Mouse (Mus musculus): ENCODE data around the gene Gm21985.
A peak's percentile ranks its signal among the peaks of the same experiment; 100 is the strongest.
"Not testable (repeated sequence)": the region's sequence is repeated elsewhere in the genome, so short reads cannot be mapped to it uniquely, and the experiment has no call there.

Gm21985 gene

DNA sequence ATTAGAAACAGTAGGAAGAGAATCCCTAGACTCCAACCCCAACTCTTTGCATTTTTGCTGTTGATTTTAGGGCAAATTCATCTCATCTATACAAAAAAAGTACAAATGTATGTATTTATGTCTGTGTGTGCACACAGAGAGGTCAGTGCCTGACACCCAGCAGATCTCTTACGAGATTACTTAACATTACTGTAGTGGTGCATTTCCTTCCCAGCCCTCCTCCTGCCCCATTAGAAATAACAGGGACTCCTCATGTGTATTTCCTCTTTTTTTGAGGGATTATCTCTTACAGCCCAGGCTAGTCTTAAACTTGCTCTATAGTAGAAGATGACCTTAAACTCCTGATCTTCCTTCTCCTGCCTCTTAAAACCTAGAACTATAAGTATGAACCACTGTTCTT, 126.6 kb downstream of the Gm21985 start:
- DNase-seq (ENCODE audit: low spot score) = no peak

DNA sequence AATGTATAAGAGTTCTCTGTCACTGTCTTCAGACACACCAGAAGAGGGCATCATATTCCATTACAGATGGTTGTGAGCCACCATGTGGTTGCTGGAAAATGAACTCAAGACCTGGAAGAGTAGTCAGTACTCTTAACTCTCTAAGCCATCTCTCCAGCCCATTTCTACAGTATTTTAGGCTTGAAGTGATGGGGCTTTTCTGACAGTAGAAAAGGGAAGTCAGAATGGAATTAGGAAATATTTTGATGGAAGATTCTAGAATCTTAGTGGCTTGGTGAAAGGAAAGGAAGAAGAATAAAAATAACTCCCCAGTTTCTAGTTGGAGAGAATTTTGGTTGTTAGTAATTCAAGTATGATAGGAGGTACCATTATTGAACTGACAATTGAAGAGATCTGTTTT, 127.8 kb downstream of the Gm21985 start:
- DNase-seq (ENCODE audit: low spot score) = no peak

DNA sequence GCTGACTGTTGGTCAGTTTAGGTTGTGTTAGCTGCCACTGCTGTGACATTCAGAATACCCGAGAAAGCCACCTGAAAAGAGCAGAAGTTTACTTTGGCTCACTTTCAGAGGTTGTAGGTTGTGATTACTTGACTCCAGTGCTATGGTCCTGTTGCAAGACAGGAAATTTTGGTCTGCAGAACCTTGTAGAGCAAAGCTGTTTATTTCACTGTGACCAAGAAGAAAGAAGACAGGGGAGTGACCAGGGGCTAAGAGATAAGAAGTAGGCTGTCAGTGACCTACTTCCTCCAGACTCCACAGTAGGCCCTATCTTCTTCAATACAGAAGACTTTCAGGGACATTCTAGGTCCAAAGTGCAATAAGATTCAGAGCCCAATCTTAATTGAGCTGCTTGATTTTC, 130.5 kb downstream of the Gm21985 start:
- peak; percentile 47 for DNase-seq (ENCODE audit: low spot score)

DNA sequence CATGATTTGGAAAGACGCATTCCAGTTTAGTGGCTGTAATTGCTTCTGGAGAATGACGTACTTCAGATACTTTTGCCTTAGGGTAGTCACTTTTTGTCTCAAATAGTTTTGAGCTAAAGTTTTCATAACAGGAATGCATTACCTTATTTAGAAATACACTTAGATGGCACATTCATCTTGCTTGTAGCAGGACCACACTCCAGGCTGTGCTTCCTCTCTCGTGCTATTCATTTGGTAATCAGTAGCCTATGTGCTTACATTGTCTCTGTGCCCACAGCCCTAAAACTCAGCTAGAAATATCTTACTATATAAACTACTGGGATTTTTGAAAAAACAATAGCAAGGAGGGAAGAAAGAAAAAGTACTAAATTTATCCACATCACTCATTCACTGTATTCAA, 140.9 kb downstream of the Gm21985 start:
- DNase-seq (ENCODE audit: low spot score) = no peak

DNA sequence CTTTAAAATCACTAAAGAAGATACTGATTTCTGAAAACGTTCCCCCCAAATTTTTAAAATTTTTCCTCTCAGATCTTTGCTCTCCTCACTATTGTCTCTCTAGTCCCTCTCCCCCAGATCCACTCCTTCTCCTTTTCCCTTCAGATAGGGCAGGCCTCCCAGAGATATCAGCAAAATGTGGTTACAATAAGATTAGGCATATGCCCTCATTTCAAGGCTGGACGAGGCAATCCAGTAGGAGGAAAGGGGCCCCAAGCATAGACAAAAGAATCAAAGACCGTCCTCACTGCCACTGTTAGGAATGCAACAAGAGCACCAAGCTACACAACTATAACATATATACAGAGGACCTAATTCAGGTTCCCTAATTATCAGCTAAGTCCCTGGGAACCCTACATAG, 159.2 kb downstream of the Gm21985 start:
- DNase-seq (ENCODE audit: low spot score) = no peak

DNA sequence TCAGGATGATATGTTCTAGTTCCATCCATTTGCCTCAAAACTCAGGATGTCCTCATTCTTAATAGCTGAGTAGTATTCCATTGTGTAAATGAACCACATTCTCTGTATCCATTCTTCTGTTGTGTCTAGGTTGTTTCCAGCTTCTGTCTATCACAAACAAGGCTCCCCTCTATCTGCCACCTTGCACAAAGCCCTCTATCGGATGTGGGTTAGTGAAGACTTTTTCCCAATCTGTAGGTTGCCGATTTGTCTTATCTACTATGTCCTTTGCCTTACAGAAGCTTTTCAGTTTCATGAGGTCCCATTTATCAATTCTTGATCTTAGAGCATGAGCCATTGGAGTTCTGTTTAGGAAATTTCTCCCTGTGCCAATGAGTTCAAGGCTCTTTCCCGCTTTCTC, 162.4 kb downstream of the Gm21985 start:
- DNase-seq (ENCODE audit: low spot score) = not testable (repeated sequence)

DNA sequence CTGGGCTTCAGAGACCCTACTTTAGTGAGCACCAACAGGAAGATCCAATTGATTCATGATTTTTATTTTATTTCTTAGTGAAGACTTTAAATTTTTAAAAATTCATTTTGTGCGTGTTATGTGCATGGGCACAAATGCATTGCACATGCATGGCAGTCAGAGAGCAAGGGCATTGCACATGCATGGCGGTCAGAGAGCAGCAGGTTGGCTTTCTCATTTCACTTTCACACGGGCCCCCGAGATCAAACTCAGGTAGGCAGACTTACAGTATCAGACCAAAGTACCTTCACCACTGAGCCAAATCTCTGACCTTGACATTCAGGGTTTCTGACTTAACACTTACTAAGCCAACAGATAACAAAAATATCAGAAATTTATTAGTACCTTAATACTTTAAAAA, 163.6 kb downstream of the Gm21985 start:
- DNase-seq (ENCODE audit: low spot score) = no peak

DNA sequence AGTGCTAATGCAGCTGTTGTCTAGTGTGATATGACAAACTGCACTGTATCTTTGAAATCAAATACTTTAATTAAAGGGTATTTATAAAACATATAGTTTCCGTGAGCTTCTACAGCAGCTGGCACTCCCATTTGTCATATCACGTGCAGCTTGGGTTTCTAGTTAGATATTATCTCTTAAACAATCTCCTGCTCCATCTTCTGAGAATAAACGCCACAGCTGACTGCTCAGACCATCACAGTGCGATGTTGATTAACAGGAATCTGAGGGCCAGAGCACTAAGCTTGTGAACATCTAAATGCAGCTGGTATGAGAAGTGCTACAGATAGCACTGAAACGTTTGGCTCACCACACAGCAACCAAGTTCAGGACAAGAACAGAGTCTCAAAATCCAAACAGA, 164.3 kb downstream of the Gm21985 start:
- DNase-seq (ENCODE audit: low spot score) = no peak

DNA sequence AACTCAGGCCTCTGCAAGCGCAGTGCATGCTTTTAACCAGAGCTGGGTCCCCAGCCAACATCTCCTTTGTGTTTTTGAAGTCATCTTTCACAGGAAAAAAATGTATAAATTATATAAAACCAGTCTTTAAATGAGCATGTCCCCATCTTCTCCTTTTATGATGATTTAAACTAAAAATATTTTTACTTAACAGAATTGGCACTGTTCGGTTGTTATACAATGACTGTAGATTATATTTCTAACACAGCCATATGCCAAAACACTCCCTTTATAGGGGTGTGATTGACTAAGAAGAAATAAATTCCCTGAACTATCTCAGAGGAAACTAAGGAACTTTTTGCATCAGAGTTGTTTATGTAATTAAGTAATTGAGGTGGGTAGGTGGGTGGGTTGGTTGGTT, 166.4 kb downstream of the Gm21985 start:
- DNase-seq (ENCODE audit: low spot score) = no peak

DNA sequence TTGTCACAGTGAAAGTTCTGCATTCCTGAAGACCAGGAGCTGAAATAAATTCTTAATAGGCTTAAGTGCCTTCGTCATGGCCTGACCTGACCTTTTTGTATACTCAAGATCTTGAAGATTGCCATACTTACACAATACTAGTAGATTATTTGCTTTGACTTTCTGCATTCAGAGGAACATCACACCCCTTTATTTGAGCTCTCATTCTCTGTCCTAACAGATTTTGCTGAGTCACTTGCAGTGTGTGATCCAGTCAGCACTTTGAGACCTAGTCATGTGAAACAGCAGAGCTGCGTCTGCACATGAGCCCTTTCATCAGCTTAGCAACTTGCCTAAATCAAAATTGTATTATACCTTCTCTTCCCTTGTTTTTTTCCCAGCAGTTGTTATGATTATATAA, 167.2 kb downstream of the Gm21985 start:
- peak; percentile 50 for DNase-seq (ENCODE audit: low spot score)

DNA sequence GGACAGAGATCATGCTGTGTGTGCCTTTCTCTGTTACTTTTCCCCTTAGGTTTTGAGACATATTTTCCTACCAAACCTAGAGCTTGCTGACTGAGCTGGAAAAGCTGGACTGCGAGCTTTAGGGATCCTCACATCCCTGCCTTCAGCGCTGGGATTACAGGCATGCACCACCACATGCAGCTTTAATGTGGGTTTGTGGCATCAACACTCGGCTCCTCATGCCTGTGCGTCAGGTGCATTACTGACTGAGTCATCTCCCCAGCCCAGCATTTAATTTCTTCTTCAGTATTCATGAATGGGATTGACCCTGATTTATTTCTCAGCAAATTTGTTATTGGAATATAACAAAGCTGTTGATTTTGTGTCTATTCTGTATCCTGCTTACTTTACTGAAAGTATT, 170.2 kb downstream of the Gm21985 start:
- no peak for DNase-seq (ENCODE audit: low spot score)

DNA sequence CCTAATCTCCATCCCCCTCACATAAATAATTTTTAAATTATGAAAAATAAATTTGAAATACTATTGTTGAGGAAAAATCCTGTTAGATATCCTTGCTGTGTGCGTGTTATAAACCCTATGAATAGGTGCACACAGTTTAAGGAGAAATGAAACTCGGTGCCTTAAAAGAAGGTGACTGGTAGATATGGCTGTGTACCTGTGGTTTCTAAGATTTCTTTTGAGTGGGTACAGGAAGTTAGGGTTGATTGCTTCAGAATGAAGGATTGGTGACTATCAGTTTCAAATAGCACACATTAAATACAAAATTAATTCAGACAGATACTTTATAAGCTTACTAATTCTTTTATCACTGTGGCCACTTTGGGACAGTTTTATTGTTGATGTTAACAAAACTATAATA, 171.5 kb downstream of the Gm21985 start:
- no peak for DNase-seq (ENCODE audit: low spot score)

DNA sequence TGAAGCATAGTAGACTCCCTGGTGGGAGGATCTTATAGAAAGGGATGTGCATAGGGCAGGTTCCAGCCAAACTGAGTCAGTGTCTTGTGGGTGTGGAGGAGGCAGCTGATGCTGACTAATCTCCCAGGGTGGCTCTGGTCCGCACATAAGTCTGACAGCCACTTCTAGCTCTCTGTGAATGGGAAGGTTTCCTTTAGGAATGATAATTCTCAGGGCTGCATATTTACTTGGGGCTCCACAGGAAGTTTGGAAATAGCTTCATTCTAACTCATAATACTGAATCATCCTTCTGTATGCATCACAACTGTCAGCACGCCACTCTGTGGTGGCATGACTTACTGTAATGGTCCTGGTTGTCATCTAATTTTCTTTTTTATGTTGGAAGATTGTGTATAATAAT, 177.4 kb downstream of the Gm21985 start:
- DNase-seq (ENCODE audit: low spot score) = no peak

DNA sequence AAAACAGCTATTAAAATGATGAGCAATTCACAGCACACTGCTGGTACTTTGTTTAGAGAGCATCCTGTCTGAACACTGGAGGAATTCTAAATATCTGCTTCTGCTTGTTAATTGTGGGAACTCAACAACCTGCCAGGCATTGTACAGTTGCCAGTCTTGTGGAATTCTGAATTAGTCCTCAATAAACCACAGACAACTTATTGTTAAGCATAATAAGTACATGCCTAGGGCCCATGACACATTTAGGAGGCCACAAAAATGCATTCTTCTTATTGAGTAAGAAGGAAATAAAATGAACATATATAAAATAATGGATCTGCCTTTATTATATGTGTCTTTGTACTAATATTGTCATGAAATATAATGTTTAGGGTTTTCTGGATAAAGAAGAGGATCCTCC, 179.4 kb downstream of the Gm21985 start:
- DNase-seq (ENCODE audit: low spot score) = no peak

DNA sequence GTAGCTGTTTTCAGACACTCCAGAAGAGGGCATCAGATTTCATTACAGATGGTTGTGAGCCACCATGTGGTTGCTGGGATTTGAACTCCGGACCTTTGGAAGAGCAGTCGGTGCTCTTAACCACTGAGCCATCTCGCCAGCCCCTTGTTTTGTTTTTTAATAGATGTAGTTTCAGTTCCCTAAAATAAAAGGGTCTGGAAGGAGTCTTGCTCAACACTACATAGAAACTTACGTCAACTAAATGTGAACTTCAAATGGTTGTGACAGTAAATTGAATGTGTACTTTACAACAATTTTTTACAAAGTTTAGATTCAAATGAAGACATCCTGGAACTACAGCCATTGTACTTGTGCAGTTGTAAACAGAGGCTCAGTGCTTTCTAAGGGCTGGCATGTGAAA, 181.9 kb downstream of the Gm21985 start:
- DNase-seq (ENCODE audit: low spot score) = peak; percentile 3

DNA sequence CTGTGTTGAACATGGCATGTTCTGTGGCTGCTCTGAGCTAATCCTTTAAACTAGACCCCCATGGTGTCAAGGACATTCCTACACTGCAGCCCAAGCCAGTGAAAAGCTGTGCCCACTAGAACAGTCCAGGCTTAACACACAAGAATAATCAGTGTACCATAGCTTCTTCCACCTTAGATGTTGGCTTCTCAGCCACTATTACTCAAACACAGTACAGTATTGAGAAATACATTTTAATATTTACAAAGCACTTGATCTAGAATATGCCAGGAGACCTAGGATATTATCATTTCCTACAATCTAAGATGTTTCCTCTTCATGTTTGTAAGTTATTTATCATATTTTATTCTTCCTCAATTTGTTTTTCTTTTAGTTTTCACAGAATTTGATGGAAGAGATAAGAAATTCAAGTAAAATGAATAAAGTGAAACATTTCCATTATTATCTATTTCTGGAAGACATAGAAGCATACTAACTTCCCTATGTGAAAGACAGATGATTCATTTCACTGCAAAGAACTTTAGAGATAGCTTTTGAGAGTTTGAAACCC, 182.5 kb downstream of the Gm21985 start:
- no peak for DNase-seq (ENCODE audit: low spot score)

DNA sequence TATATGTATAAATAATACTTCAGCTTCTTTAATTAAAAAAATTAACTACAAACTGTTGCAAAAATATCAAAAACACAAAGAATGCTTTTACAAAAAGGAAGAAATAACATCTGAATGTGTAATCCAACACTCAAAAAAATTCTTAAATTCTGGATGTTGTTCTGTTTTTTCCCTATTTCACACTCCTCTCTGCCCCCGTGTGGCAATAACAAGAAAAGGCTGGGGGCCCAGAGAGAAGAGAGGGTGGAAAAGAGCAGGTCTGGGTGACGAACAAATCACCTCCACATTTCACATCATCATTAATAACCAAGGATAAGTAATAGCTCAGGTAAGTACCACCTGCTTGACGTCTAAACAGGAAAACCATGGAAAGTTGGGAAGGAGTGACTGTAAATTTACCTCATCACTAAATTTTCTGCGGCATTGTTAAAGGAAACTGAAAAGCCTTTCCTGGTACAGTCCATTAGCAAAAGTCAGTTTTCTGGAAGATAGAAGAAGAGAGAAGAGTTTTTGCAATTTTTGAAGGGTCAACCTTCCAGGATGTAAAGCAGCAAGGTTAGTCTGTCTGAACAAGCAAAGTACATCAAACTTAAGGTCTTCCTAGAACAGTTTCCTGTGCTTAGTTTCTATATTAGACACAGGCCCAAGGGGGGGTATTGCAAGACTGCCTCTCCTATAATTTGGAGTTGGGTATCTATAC, 183.6 kb downstream of the Gm21985 start:
- peak; percentile 37 for DNase-seq (ENCODE audit: low spot score)

DNA sequence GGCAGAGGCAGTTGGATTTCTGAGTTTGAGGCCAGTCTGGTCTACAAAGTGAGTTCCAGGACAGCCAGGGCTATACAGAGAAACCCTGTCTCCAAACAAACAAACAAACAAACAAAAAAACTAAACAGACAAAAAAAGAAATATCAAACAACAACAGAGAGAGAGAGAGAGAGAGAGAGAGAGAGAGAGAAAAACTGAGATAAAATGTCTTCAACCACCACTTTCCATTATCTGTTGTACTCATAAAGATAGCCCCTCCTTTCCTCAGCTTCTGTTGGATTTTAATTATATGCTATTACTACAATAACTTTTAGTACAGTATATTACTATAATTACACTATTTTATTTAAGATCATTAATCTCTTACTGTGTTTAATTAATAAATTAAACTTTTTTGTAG, 186.4 kb downstream of the Gm21985 start:
- not testable (repeated sequence) for DNase-seq (ENCODE audit: low spot score)

DNA sequence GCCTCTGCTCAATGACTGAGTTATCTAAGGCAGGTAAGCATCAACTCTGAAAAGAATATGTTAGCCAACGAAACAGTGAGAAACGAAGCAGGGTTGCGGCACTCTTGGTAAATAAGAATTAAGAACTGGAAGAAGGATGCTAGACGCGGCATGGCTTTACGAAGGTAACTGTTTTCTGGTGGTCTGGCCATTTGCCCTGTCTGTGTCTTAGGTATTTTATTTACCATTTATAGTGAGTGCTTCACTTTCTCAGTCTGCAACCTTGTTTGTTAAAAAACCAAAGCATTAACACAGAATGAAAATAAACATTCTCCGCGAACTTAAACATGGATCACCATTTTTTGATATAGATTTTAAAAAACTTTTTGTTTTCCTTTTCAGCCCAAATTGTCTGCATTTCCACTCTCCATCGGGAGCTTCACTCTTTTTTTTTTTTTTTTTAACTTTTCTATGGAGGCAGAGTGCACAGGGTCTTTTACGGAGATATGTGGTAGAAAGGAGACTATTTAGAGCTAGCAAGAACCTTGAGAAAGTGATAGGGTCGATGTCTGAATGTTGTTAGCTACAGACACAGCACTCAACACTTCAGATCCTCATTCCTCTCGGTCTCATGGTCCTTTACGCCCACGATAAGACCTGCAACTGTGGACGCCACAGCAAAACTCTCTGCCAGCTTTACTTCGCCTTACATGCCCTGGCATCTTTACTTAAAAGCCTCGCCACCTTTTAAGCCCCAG, 188.2 kb downstream of the Gm21985 start:
- no peak for DNase-seq (ENCODE audit: low spot score)

DNA sequence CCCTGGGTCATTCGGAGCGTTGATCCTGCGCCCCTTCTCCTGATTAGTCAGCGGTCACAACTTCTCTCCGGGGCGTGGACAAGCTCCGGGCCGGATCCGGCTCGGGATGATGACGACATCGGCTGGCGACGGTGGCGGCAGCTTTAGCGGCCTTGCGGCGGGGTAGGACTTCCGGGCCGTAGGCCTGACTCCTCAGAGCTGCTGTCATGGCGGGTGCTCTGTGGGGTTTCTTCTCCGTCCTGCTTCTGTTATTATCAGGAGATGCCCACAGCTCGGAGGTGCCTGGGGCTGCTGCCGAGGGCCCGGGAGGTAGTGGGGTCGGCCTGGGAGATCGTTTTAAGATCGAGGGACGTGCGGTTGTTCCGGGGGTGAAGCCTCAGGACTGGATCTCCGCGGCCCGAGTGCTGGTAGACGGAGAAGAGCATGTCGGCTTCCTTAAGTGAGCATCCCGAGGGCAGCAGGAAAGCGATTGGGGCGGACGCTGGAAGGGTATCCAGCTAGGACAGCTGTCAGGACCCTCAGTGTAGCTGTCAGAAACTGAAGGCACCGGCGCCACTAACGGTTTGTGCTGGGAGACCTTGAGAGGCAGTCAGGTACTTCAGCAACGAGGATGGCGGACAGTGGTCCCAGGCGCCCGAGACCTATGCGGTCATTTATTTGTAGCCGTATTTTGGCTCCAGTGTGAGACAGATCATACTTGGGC, 188.9 kb downstream of the Gm21985 start, which contains the start of gene Emc7:
Gene Emc7, plus strand, starts transcription at position 136 of the 703 bp plus-strand sequence.
- peak; percentile 97 for DNase-seq (ENCODE audit: low spot score)

Measured in lung, postnatal 25 days (tissue).